Mouse (Mus musculus) MEL-GATA-1-ER (cell line): ENCODE results near the gene Gm21970.
"Not testable (repeated sequence)": the region's sequence is repeated elsewhere in the genome, so short reads cannot be mapped to it uniquely, and the experiment has no call there.

Experiments used
- DNase-seq: peaks from one replicate; pipeline ENCODE4 v3.0.0-alpha.2; 2012; ENCODE audit warnings: low read depth; ENCODE audit errors: extremely low read depth

Gene Gm21970

GRCm38 (mm10) chr16:91438599-91438998 is 47.1 kb downstream of the Gm21970 start:
- not testable (repeated sequence) for DNase-seq

GRCm38 (mm10) chr16:91441366-91441765 is 49.8 kb downstream of the Gm21970 start:
- DNase-seq: peak; percentile 89

DNA sequence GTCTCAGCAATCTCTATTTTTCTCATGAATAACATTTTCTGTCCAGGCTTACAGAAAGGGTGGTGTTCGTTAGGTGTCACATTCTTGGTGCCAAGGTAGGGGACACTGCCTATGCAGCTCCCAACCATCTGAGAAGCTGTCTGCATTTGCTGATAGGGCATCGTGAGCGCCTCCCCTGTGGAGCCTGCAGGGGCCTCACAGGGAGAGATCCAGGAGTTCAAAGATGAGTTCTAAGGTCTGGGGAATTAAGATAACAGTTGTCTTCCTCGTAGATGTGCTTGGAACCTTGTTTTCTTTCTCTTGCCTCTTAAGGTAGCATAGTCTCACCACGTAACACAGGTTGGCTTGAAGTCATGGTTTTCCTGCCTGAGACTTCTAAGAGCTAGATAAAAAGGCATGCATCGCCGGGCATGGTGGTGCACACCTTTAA is 50.3 kb downstream of the Gm21970 start:
- DNase-seq: peak; percentile 94

DNA sequence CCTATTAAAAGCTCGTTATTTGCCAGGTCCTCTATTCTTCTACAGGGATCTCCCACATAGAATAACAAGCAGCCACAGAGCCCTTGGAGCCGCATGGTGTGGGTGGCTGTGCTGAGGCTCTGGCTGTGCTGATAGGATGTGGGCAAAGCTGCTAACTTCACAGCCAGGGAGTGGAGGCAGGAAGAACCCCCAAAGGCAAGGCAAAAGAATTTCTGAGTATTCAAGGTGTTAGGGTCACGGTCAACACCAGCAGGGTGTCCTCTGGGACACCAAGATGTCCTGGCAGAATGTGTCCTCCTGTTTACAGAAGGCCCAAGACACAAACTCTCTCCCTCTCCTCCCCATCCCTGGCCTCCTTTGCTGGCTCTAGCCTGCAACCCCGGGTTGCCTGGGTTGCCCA is 50.9 kb downstream of the Gm21970 start:
- no peak for DNase-seq

DNA sequence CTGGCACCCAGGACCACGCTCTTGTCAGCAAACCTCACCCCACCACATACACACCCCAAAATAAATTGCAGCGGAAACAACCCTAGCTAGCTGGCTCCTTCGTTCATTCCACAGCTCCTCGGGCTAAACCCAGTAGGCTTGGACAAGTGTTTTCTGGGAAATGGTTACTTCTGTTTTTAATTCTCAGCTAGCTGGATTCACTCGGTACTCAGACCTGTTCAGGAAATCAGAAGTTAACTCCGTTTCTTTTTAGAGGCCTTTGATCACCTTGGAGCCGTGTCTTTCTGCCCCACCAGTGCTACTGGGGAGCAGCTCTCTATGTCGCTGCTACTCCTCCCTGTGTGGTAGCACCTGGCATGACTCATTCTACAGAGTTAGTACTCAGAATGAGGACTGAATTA is 51.7 kb downstream of the Gm21970 start:
- DNase-seq: no peak

DNA sequence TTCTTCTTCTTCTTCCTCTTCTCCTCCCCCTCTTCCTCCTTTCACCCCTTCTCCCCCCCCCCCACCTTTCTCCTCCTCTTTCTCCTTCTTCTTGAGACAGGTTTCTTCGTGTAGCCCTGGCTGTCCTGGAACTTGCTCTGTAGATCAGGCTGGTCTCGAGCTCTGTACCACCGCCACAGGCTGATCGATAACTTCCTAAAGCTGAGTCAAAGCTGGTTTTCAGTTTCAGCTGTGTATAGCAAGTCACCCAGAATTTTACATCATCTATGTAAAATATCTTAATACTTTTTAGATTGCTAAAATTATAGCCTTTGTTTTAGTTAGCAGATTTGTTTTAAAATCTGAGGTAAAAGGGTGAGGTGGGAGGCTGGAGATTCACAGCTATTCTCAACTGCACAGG is 53.3 kb downstream of the Gm21970 start:
- DNase-seq: no peak

GRCm38 (mm10) chr16:91445566-91445965 is 54.0 kb downstream of the Gm21970 start:
- DNase-seq: no peak

DNA sequence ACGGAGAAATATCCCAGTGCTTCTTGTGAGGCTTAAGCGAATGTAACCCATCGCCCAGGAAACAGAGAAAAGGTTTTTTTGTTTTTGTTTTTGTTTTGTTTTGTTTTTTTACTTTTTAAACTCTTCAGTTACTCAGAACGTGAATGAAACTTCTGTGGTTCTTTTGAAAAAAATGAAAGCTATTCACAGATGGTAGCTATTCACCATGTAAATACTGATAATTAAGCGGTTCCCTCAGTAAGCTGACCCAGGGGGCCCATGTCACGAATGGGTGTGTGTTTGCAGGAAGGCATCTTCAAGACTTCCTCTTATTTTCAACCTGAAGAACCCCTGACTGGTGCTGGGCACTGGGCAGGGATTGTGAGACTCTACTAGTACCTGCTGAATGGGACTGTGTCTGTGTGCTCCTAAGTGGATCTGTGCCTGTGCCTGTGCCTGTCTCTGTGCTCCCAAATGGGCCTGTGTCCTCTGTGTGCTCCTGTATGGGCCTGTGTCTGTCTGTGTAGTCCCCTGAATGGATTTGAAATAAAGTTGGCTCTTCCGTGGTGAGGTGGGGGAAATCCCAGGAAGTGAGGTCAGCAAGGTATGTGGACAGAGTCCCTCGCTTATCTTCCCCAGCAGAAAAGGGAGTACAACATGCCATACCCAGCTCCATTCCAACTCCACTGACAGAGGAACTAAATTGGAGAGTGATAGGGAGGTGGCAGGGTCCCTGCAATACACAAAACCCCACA is 55.4 kb downstream of the Gm21970 start:
- DNase-seq: no peak

GRCm38 (mm10) chr16:91447512-91447900 is 56.0 kb downstream of the Gm21970 start:
- no peak for DNase-seq

- no peak for DNase-seq
Observed at GRCm38 (mm10) chr16:91448088-91448487, 56.6 kb downstream of the Gm21970 start.

GRCm38 (mm10) chr16:91448895-91449294 is 57.4 kb downstream of the Gm21970 start:
- DNase-seq: no peak

DNA sequence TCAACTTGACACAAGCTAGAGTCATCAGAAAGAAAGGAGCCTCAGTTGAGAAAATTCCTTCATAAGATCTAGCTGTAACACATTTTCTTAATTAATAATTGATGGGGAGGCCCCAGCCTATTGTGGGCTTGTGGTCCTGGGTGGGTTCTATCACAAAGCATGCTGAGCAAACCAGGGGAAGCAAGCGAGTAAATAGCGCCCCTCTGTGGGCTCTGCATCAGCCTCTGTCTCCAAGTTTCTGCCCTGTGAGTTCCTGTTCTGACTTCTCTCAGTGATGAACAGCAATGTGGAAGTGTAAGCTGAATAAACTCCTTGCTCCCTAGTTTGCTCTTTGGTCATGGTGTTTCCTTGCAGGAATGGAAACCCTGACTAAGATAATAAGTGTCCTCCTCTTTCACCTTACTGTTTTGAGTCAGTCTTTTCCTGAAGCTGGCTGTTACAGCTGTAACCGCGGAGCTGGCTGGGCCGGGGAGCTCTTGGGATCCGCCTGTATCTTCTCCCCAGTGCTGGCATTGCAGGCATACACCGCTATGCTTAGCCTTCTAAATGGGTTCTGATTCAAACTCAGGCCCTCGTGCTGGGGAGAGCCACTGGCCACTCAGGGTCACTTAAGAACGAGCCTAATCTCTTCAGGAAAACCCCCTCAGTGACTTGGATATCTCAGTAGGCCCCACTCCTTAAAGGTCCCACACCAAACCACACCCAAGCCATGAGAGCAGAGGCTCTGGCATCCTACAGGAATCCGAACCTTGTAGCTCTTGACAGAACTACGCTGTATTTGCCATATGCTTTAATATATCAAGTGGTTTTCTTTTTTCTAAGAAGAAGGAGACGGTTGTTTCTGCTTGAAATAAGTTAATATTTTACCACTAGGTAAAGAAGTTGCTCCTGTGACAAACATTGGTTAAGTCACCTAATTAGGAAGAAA is 58.9 kb downstream of the Gm21970 start:
- no peak for DNase-seq

DNA sequence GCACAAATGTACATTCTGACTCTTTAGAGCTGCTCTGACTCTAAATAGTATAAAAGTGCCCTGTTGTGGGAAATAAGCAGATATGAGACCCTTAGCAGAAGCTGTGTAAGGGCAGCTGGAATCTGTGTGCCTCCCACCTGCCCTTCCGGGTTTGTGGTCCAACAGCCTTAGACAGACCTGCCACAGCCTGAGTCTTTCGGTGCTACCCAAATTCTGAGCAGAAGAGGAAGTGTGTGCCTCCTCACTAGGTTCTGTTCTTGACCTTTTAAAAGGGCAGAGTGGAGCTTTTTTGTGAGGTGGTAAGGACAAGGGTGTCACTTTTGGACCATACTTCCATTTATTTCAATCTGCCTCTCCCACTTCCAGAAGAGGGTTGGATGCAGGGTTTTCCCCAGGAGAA is 60.4 kb downstream of the Gm21970 start:
- DNase-seq: no peak

- no peak for DNase-seq
Observed at GRCm38 (mm10) chr16:91452363-91452896, 60.9 kb downstream of the Gm21970 start.

DNA sequence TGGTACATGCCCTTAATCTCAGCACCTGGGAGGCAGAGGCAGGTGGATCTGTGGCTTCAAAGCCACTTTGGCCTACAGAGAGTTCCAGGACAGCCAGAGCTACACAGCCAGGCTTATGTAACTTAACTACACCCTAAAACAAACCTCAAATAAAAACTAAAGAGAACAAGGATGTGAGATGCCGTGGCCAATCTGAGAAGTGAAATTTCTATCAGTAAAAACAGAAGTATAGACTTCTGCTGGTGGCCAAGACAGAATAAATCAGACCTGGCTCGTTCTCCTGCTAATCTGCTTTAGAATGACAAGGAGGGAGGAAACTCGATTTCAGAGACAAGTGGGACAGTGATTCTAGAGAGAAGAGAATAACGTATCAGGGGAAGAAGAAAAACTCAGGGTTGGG is 64.3 kb downstream of the Gm21970 start:
- no peak for DNase-seq

DNA sequence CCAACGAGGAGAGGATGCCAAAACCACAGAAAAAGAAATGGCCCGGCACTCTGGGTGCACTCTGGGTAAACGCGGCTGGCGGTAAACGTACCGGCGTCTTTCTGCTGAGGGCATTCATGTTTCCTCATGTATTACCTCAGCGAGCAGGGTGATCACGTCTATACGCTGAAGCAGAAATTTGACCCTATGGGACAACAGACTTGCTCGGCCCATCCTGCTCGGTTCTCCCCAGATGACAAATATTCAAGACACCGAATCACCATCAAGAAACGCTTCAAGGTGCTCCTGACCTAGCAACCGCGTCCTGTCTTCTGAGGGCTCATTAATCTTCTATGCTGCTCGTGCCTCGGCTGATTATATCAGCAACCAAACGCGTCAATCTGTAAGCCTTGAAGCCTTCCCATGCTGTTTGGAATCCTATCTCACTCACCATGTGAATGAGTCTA is 66.8 kb downstream of the Gm21970 start:
- no peak for DNase-seq

- DNase-seq: no peak
Observed at GRCm38 (mm10) chr16:91458976-91459375, 67.5 kb downstream of the Gm21970 start.

- no peak for DNase-seq
Observed at GRCm38 (mm10) chr16:91459396-91459795, 67.9 kb downstream of the Gm21970 start.

GRCm38 (mm10) chr16:91459841-91460370 is 68.4 kb downstream of the Gm21970 start:
- no peak for DNase-seq

DNA sequence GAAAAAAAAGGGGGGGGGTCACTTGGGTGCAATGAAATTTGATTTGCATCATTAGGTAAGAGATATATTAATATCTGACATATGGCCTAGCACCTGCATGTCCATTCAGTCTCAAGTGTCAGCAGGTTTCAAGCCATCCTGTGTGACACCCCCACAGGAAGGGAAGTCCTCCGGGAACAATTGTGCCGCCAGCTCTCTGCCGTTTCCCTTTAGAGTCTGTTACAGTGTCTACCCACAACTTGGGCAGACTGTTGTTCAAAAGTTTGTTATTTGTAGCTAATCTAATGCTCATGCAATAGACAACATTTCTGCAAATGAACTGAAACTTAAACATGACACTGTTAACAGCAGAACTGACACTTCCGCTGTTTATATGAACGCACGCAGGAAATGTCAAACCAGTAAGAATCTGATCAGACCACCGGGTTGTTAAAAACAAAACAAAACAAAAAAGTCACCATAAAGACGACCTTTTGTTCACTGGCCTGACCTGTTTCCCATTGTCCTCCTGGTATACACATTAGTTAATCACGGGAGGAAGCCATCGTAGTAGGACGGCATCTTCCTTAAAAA is 69.6 kb downstream of the Gm21970 start:
- DNase-seq: no peak

GRCm38 (mm10) chr16:91461773-91462181 is 70.3 kb downstream of the Gm21970 start:
- DNase-seq: no peak
